Mouse (Mus musculus) neutrophil, adult 5-6 weeks (primary cell): ENCODE results near the gene Abca2. TPM values are rescaled to one million over a fixed set of nuclear protein-coding genes. Genes with fewer than 3 reads are reported as not detected.
A peak's percentile ranks its signal among the peaks of the same experiment; 100 is the strongest.

ENCODE experiments used
- ATAC-seq: fragments of 151-379, 151-347 bp; 2 replicates; pipeline ENCODE4 v1.8.0; 2017; ENCODE audit warnings: mild to moderate bottlenecking, moderate TSS enrichment; ENCODE audit not compliant: insufficient number of reproducible peaks, poor library complexity, low FRiP score, severe bottlenecking; ENCODE audit errors: extremely low read depth
- total RNA-seq: library from RNA; stranded (forward); fragments of 200-1000 nt; gene quantifications from 2 replicates; pipeline ENCODE4 v1.2.3, GENCODE M21; 2017

Abca2 gene
- total RNA-seq, 1 experiment from 2014 or later: 15.7 TPM

DNA sequence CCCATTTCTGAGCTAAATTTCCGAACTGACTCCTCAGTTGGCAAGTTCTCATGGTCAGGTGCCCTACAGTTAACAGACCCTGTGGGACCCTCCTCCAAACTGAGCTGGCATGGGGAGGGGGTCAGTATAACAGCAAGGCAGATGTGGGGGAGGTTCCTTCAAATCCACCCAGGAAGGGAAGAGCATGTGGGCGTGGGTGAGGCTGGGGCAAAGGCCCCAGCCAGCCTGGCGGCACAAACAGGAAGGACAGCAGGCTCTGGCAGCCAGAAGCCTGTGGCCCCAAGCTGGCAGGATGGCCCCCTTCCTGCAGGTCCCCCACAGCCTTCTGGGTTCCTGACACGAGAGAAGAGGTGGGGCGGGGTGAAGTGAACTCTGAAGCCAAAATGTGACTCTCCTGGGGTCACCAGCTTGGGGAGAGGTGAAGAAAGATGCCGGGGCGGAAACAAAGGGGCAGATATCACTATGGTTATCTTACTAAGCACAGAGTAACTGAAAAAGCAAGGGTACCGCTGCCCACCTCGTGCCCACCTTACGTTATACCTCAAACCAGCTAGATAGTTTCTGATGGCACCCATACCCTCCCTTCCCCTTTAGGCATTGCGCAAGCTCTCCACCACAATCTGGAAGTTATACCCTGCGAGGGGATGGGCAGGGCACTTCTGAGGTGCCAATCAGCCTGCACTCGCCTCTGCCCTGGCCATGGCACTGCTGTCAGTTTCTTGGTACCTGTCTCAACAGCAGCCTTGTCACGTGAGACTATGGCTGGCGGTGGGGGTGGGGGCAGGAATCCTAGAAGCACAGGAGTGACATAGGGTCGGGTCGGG lies 5.7 kb upstream of the Abca2 start, which contains the start of gene Fut7:
Gene Fut7 (plus strand): TSS at position 681 of the 824 bp plus-strand sequence.
- peak; percentile 66 for ATAC-seq

DNA sequence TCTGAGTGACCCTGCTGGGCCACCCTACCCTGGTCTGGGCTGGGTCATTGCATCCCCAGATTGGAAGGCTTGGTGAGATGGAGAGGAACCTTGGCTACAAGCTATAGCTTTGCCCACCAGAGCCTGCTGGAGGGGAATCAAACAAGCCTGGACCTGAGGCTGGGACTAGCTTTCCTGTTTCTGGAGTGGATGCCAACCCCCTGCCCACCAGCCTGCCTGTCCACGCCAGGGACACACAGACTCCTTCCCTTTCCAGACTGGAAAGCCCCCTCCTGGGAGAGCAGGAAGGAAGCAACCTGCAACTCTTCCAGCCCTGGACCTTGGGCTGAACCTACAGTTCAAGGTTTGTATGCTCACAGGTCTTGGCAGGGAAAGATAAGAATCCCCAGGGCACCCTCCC lies 4.9 kb upstream of the Abca2 start:
- ATAC-seq: no peak

DNA sequence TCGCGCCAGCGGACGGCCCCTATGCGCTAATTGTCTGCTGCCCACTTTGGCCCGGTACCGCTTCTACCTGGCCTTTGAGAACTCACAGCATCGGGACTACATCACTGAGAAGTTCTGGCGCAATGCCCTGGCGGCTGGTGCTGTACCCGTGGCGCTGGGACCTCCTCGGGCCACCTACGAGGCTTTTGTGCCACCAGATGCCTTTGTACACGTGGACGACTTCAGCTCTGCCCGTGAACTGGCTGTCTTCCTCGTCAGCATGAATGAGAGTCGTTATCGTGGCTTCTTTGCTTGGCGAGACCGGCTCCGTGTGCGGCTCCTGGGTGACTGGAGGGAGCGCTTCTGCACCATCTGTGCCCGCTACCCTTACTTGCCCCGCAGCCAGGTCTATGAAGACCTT lies 3.0 kb upstream of the Abca2 start:
- no peak for ATAC-seq

DNA sequence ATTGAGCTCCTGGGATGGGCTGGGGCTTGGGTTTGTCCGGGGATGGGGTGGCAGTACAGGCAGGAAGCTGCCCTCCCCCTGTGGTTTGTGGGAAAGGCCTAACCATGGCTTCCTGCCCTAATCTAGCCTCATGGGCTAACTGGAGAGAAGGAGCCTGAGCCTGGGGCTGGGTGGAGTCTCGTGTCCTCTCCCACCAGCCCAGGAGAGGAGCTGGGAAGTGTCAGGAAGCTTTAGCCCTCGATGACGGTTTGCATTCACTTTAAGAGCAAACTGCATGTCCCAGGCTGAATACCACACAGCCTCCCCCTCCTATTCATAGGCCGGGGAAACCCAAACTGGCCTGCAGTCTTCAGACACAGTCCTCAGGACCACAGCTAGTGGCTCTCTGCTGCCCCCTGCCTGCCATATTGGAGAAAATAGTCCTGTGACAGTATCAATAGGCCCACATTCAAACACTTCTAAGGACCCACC lies 1.7 kb upstream of the Abca2 start:
- ATAC-seq: peak; percentile 57

DNA sequence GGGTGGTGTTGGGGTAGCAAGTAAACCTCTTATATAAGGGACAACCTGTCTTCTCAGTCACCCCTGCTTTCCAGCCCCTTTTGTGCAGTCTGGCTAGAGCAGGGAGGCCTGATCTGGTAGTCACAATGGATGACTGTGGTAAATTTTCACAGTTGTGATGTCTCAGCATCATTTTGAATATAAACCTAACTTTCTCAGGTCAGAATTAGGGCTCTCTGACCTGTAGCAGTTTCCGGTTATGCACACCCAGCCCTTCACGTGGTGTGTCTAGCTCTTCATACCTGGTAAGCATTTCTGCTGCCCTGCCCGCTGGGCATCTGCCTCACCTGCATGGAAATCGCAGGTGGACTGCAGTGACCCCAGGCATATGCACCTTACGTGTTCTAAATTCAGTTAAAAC lies 1.2 kb upstream of the Abca2 start:
- no peak for ATAC-seq

DNA sequence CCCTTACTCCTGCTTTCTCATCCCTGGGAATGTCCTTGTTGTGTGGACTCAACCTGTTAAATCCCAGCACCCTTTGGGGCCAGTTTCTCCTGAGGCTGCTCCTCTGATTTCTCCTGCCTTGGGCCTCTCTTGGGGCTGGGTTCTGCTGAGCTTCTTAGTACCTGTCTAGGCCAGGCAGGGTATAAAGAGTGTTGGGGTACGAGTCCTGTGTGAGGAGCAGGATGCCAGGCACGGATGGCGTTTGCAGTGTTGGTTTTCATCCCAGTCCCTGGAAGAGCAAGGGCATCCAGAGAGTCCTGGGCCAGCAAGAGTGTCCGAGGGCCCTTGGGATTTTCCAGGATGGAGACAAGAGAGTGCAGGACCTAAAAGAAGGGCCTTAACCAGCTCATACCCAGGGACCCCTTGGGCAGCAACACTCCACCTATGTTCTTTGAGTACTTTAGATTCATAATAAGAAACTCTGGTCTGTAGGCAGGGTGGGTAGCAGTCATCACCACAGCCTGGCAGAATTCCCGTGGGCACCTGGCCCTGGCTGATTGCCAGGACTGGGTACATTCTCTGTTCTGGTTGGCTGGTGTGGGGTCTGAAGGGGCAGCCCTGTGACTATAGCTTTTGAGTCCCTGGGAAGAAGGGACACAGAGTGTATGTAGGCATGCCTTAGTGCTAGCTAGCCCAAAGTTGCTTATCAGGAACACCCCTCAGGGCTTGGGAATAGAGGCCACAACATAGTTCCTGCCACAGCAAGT lies 1.1 kb downstream of the Abca2 start:
- ATAC-seq: no peak

DNA sequence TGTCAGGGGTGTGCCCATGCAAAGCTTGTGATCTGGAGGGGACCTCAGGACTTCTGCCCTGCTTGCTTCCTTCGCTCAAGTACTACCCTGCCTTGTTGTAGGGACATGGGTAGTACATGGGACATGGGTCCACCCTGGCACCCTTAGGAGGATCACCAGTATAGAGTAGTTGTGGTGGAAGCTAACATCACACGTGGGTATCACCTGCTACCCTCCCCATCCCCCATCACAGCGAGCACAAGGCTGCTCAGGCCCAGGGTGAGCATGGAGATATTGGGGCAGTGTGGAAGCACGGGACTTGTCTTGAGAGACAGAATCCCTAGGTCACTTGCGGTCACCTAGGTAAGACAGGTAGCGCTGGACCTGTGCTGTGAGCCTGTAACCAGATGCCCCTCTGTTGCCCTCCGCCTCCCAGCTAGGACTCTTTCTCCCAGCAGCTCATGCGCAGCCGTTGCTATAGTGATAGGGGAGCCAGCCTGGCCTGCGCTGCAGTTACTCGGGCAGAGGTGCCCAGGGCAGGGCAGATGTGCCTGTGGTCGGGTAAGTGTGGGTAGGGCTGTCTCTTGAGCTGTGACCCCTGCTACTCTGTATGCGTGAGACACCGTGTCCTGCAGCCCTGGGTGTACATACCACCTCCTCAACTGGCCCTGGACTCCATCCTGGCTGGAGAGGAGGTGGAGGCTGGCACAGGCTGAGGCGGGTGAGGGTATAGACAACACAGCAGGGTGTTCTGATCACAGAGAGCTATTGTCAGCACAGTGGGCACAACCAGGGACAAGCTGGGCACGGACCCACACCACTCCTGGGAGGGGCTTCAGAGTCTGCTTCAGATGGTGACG lies 2.1 kb downstream of the Abca2 start:
- ATAC-seq: no peak

DNA sequence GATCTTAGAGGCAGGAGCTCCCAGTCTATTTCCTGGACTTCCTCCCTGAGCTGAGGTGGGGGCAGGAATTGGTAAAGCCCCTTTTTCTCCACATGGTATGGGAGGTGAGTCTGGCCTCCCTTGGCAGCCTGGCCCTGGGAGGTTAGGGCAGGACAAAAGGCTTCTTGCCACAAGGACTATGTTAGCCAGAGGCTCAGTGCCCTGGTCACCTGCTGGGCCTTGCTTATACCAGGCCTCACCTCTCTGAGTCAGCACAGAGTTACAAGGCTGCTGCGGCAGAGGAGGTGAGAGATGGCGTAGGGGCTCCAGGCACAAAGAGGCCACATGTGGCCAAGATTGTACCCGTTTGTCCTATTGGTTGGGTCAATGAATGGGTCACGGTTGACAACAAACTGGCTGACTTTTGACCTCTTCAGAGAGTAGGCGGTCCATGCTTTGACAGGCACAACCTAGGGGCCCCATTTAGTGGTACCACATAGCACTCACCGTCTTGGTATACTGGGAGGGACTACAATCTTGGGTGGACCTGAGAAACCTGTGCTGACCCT lies 2.9 kb downstream of the Abca2 start:
- ATAC-seq: no peak

DNA sequence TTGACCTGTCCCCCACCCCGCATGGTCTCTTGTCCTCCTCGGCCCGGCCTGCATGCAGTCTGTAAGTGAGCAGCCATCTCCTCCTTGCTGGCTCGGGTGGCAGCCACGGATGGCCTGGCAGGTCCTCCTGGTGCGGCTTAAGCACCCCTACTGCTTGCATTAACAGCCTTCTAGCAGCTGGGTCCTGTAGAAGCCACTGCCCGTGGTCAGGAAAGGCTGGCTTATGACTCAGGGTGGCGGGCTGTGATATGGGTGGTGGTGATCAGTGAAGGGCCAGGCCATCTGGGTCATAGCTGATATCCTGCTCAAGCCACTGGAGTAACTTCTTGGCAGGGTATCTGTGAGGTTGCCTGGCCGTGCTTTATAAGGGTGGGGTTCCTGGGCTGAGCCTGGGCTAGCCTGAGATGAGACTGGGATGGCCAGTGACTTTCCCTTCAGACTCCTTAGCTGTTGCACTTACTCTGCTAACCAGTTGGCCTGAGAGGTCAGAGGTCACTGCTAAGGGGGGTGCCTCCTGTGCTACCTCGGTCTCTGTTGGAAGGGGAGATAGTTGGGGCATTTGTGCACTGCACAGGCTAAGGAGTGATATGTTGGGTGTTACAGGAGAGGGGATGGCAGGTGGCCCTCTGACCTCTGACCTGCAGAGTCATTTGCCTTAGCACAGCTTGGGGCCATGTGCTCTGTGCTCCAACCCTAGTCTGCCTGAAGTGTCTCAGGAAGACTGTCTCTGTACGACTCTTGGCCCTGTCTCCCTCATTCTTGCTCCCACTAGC lies 4.0 kb downstream of the Abca2 start:
- no peak for ATAC-seq

DNA sequence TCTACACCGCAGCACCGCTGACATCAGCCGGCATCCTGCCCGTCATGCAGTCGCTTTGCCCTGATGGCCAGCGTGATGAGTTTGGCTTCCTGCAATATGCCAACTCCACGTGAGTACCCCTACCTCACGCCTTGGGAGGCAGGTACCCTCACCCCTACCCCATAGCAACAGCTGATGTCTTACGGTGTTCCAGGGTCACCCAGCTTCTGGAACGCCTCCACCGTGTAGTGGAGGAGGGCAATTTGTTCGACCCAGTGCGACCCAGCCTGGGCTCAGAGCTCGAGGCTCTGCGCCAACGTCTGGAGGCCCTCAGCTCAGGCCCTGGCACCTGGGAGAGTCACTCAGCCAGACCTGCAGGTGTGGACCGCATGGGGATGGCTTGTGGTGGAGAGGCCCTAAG lies 4.6 kb downstream of the Abca2 start:
- ATAC-seq: no peak

DNA sequence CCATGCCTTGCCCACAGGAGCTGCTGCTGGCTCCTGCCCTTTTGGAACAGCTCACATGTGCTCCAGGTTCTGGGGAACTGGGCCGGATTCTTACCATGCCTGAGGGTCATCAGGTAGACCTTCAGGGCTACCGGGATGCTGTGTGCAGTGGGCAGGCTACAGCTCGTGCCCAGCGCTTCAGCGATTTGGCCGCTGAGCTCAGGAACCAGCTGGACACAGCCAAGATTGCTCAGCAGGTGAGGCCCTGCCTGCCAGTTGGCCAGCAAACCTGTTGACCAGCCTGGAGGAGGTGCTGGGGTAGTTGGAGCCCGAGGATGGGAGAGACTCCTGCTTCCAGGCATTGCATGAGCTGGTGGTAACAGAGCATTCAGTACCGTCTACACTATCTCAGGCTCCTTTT lies 5.8 kb downstream of the Abca2 start:
- no peak for ATAC-seq

DNA sequence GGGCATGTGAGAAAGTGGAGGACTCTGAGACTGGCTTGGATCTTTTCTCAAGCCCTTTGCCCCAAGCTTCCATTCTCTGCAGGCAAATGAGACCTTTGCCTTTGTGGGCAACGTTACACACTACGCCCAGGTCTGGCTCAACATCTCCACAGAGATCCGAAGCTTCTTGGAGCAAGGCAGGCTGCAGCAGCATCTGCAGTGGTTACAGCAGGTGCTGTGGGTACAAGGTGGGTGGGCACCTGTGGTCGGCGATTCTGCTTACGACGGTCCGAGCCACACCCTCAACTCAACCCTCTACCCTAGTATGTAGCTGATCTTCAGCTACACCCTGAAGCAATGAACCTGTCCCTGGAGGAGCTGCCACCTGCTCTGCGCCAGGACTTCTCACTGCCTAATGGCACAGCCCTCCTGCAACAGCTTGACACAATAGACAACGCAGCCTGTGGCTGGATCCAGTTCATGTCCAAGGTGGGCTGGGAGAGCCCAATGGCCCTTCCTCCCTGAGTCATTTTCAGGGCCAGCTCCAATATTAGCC lies 7.8 kb downstream of the Abca2 start:
- no peak for ATAC-seq

DNA sequence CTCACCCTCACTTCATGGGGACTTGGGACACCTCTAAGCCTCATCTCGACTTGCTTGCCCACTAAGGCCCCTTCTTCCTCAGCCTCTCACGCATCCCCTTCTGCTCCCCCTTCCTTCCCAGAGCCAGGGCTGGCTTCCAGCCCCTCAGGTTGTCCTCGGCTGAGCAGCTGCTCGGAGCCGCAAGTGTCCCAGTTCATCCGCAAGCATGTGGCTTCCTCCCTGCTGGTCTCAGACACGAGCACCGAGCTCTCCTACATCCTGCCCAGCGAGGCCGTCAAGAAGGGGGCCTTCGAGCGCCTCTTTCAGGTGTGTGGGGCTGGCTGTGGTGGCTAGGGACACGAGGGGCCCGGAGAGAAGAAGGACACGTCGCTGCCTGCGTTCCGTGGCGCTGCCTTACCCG lies 12.6 kb downstream of the Abca2 start:
- ATAC-seq: no peak

DNA sequence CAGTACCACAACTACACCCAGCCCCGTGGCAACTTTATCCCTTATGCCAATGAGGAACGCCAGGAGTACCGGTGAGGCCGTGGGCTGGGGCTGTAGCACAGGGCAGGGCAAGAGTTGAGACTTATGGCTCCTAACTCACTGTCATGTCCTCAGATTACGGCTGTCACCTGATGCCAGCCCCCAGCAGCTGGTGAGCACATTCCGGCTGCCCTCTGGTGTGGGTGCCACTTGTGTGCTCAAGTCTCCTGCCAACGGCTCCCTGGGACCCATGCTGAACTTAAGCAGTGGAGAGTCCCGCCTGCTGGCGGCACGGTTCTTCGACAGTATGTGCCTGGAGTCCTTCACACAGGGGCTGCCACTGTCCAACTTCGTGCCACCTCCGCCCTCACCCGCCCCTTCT lies 14.2 kb downstream of the Abca2 start:
- ATAC-seq: no peak

DNA sequence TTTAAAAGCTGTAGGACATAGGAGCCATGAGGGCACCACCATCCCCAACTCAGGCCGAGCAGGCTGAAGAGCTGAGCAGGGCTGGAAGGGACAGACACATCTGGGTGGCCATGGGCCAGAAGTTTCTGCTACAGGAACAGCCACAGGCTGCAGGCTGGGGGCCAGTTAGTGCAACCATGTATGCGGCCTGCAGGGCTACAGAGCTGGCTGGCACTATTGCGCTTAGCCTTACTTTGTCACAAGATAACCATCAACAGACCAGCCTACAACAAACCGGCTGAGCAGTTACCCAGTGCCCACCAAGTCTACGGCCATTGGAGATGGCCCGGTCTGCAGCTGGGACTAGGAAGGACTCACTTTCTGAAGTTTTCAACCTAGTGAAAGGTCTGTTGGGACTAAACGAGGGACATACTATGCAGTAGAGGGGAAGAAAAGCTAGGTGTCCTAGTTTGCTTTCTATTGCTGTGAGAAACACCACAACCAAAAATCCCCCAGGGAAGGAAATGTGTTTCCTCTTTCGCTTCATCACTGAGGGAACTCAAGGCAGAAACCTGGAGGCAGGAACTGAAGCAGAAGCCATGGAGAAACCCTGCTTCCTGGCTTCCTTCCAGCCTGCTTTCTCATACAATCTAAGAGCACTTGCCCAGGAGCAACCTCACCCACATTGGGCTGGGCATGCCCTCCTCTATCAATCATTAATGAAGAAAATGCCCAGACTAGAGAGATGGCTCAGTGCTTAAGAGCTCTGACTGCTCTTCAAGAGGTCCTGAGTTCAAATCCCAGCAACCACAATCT lies 22.5 kb downstream of the Abca2 start:
- no peak for ATAC-seq

DNA sequence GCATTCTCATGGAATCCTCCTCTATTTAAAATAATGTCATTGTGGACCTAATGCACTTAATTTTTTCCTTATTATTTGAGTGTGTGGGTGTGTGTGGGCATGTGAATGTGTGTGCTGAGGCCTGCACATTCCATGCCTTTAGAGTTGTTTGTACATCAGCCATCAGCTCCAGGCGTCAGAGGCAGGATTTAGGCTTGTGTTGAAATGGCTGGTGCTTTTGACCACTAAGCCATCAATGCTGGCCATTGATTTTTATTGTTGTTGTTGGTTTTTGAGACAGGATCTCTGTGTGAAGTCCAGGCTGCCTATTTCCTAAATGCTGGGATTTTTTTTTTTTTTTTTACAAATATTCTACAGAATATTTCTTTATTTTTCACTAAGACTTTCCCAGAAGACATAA lies 24.4 kb downstream of the Abca2 start:
- ATAC-seq: no peak

DNA sequence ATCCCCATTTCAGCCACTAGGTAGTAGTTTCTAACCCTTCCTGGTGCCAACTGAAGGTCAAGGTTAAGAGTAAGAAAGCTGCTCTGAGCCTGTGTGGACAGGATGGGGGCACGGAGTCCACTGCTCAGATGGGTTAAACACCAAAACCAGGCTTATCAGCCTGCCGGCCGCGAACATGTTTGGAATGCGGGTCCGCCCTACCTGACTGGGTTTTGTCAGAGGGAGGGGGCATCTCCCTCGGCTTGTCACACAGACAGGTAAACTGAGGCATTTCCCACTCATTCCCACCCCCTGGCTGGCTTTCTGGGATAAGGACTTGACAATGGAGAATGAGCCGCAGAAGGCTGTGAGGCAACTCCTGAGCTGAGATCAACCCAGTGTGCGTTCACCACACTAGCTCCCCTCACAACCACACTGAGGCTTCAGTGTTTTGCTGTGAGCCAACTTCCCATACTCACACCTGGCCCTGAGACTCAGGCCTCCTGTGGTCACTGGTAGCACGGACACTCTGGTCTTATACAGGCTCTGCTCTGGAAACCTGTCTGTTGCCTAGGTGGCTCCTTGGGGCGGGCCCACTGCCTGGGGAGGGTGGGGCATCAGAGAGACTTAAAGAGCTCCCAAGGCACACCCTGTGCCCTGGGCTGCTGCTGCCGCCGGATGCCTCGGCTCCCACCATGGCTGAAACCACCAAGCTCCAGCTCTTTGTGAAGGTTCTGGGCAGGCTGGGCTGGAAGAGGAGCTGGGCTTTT lies 27.9 kb downstream of the Abca2 start, which contains the start of gene Clic3:
Gene Clic3 (plus strand): TSS at position 634 of the 749 bp plus-strand sequence.
- no peak for ATAC-seq
